Mouse (Mus musculus) retina, postnatal 1 day (tissue): Measurements from ENCODE around the gene Gm28048.

Experiments
- DNase-seq: peaks from one replicate; pipeline ENCODE4 v3.0.0-alpha.2; 2012

The Gm28048 gene

DNA sequence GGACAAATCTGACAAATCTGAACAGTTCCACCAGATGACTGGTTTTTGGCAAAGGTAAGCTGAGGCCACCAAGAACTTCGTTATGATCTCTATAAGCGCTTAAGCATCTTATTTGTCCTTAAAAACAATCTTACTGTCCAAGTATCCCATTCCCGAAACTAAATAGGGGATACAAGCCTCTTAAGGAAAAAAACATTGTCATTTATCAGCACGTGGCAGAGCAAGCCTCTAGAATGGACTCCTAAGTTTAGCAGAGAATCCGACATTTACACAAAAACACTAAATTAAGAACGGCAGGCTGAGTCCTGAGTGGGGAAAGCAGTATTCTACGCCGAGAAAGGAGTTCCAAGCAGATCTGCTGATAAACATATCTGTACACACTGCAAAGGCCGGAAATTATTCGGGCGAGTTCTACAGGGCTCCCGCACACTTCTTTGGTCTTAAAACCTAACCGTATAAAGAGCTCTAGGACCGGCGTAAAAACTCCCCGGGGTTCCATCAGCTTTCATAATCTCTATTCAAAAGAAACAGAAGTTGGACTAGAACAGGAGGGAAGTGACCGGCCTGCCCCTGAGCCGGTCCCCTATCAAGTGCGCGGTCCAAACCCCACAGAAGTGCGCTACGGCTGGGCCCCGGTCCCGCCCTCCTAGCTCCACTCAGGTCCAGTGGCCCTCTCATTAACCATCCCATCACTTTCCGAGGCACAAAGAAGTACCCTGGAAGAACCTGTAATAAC lies 124.0 kb downstream of the Gm28048 start:
- peak; percentile 19 for DNase-seq

DNA sequence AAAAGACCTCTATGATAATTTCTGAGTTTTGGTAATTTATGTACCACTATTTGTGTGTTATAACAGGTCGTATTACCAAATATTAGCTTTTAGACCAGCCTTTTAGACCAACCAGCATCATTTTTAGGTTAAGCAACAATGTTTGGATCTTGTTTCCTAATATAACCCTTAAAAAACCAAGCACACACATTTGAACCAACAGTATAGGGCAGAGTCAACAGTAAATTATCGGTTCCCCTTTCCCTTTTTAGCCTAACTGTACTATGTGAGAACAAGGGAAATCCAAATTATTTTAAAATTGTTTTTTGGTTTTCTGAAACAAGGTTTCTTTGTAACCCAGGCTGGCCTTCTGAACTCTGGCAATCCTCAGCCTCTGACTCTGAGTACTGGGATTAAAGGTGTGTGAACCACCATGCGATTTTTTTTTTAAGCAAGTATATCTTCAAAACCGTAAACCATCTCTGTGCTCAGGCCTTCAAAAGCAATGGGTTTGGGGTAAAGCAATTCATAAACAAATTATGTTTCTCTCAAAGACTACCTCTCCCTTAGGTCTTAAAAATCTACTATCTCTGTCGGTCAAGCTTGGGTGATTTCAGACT lies 124.7 kb downstream of the Gm28048 start:
- no peak for DNase-seq

DNA sequence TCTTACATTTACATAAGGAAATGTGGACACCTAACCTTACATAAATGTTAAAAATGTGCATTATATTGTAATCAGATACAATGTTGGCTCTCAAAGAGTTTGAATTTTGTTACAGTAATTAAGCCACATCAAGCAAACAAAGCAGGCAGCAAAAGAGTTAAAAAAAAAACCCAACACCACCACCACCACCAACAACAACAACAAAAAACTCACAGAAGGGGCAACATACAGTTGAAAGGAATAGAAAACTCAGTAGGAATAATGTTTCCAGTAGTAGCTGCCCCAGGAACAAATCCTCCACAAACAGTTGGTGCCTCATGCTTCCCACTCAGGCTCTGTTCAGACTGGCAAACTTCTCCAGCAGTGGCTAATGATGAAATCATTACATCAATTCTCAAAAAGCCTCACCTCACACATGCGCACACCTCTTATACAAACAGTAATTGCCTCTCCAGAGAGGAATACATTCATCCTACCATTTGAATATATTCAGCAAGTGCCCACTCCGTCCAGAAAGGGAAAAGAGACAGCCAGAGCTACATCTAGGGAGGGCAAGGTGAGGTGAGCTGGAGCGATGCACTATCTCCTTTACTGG lies 125.4 kb downstream of the Gm28048 start:
- no peak for DNase-seq

DNA sequence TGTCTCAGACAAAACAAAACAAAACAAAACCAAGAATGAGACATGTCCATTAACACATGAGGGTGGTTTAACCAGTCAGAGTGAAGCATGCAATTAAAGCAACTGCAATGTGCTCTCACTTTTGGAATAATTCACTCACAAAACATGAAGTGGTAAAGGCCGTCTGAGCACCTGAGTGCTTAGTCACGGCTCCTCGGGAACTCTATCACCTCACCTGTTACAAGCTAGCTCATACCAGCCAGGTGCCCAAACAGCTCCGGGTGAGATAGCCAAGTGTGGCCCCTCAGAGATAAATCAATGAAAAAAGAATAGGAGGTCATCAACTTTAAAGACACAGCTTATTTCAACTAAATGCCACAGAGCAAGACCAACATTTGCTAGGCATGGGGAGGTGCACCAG lies 127.3 kb downstream of the Gm28048 start:
- no peak for DNase-seq

DNA sequence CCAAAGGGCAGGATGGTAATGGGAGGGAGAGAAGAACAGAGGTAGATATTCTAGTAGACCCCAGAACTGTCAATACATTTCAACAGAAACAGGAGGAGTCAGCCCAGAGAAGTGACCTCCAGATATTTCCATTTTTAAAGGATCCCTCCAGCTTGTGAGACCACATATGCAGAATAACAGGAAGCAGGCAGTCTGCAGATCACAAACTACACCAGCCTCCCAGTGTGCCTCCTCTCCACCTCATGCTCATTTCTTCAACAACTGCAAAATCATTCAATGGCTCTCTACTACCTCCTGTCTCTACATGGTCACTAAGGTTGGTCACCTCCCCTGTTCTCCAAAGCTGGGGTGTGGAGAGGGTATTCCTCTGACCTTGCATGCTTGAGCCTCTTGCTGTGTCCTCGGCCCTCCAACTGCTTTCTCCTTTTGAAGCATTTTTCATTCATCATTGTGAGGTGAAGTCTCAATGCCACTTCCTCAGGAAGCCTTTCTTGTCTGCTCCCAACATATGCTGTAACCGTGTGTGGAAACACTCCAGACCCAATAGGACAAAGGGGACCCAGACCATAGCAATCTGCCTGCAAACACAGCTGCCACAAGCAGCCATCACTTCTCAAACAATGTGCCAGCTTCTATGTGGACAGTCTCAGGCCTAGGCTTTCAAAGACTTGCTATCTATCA lies 128.3 kb downstream of the Gm28048 start:
- no peak for DNase-seq

DNA sequence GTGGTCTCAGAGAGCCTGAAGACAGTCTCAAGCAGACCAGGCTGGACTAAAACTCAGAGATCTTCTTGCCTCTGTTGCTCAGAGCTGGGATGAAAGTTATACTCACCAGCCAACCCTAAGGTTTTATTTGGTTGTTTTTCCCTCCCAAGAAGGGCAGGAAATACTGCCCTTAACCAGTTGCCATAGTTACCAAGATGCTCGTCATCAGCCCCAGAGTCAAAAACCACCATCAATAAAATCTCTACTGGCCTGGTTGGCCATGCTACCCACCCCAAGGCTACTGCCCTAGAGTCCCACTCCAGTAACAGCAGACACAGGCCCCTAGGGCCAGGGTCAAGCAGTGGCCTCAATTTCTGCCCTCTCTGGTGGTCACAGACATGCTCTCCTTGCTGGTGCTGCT lies 129.4 kb downstream of the Gm28048 start:
- no peak for DNase-seq

DNA sequence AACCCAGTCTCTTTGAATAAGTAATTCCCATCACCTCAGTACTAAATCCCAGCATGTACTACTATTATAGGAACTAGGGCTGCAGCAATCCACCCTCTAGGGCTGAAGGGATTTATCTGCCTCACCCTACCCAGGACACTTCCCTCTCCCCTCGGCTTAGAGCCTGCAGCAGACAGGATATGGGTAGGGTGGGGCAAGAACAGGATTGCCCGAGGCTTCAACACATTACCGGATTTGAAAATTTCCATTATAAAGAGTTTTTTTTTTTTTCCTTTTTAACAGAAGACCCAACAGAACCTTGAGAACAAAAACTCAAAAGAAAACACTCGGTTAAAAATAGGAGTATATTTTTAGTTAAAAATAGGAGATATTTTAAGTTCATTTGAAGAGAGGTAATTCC lies 130.5 kb downstream of the Gm28048 start:
- DNase-seq, result no peak

DNA sequence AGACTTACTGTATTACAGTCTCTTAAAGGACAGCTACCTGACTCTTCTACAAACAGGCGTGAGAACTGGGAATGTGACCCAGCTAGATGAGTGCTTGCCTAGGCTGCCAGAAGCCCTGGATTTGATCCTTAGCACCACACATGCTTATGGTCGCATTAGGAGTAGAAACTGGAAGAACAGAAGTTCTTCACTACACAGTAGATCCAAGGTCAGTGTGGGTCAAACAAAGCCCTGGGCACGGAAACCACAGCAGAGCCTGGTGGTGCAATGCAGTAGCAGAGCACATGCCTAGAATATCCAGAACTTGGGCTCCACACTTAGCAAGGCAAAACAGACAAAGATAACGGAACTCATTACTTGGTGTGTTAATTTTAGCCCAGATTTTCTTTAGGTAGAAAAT lies 131.8 kb downstream of the Gm28048 start:
- DNase-seq, result no peak

DNA sequence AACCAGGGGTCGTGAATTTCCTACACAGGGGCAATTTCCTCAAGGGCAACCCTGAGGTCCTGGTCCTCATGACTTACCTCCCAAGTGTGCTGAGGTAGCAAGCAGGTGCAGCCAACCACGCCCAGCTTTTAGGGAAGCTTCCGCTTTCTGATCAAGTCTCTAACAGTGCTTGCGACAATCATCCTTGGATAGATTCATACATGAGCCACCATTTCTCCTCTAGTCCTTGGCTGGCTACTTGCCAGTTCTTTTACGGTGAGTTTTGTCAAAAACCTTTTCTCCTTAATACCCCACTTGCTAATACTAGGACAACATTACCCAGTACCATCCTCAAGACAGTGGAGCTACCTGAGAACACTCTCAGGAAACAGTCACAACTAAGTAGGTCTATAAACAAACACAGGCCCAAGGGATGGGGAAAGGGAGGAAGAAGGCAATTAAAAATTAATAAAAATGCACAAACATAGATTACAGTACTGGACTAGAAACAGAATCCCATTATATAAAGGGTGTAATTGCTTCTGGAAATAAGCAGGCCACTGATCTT lies 133.2 kb downstream of the Gm28048 start:
- no peak for DNase-seq

DNA sequence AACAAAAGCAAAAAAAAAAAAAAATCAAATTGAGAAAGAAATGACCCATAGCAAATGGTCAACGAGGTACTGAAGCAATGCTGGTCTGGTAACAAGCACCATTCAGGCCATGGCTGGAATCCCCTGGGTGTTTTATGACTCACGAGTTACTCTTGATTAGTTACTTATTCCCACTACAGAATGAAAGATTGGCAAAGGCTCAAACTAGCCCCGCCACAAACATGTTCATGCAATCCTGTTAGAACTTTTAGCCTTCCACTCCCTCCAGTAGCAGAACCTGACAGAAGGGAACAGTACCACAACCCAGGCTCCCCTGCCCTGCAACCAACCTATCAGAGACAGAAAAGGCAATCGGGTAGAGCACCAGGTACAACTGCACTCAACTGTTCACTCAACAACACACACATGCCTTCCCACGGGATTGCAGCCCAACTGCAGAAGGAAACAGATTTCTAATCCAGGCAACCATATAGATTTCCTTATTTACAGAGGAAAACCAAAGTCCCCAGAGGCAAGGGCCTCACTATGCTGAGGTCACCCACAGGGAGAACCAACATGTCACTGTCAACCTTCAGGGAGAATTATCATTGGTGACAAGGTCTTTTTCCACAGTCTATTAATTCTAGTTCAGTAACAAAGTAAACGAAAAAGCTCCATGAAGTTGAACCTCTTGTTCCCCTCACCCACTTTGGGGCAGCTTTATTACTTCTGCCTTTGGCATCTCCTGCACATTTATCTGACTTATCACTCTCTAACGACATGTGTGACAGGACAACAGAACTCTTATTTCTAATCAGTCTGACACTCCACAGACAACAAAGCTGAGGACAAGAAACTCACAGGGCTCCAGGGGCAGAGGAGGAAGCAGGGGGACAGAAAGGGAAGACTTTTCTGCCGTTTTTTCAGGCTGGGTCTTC lies 133.9 kb downstream of the Gm28048 start:
- DNase-seq, result no peak

DNA sequence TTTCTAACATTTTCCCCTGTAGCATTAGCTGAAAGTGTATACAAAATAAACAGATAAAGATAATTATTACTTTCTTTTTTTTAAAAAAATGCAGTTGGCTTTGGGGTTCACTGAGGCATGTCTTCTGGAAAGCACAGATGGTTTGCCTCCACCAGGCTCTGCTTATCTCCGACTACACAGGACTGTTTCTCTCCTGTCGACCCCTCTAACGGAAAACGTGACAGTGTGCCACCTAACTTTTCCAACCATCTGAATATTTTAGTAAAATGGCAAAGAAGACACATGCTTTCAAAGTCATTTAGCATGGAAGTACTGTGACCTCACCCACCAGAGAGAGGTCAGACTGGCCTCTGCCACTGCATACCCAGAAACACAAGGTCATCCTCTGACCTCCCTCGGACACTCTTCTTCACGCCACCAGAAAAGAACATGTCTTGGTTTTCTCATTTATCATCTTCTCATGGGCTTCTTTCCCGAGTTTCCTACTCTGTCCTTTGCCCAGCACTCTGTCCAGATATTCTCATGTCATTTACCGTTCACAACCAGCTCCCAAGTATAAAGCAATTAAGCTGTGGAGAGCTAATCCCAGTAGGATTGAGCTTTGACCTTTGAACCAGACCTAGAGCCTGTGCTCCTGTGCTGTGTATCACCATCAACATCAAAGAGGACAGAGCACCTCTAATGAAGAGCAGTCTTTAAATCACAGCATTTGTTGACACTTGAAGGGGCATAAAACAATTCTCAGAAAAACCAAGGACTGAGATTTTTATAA lies 134.7 kb downstream of the Gm28048 start:
- no peak for DNase-seq

DNA sequence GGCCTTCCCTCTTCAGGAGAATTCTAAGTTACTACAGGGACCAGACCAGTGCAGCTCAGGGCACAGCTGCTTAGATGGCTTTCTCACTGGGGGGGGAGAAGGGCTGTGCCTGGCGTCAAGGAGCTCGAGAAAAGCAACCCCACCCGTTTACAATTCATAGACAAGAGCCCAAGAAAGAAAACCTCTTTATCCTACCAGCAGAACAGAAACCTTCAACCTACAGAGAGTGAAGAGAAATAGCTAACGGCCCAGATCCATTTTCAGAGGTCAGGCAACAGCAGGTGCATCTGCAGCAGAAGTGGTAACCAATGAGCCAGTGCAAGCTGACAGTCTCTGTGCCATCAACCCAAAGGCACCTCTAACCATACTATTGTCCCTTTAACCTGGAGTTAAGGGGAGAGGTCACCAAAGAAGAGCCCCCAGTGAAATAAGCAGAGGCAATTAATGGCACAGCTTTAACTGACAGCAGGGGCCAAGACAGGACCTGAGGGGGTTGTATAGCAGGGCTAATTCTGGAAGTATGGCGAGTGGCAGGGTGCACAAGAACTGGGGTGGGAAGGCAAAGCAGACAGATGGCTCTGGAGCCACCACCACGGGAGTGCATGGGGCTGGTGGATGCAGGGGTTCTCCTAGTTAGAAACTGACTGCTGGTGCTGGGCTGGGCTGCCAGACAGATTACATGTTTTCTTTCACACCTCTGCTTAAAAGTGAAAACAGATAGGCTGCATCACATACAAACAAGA lies 135.6 kb downstream of the Gm28048 start:
- DNase-seq, result no peak

DNA sequence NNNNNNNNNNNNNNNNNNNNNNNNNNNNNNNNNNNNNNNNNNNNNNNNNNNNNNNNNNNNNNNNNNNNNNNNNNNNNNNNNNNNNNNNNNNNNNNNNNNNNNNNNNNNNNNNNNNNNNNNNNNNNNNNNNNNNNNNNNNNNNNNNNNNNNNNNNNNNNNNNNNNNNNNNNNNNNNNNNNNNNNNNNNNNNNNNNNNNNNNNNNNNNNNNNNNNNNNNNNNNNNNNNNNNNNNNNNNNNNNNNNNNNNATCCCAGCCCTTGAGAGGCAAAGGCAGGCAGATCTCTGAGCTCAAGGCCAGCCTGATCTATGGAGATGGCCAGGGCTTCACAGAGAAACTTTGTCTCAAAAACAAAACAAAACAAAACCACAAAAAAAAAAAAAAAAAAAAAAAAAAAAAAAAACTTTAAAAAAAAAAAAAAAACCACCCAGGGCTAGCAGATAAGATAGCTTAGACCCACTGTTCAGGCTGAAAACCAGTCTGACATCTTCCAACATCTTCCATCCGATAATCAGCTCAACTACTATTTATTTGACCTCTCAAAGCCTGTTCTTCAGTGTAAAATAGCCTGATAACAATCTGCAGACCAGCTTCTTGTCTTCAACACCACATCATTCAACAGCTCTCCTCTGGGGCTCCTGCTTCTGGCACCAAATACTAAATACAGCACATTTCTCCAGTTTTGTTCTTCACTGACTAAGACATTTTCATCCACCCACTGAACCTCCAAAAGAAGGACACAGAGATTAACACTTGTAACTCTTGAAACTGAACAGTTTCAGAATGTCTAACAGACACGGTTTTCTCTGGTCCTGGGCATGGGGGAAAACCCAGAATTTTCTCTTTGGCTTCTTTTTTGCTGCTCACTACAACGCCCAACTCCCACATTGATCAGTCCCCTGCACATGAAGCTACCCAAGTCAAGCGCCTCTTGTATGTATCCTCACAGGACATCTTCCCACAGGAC lies 136.9 kb downstream of the Gm28048 start:
- no peak for DNase-seq

DNA sequence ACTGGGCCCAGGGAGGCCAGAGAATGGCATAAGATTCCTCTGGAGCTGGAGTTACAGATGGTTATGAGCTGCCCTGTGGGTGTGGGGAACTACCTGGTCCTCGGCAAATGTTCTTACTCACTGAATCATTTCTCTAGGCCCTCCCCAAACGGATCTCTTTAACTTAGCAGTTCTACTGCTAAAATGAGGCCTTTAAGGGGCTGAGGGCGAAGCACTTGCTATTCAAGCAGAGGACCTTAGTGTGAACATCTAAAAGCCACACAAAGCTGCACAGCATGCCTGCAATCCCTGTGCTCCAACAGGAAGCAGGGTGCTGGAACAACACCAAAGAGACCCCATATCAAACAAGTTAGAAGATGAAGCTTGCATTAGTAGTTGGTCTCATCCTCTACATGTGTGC lies 142.4 kb downstream of the Gm28048 start:
- DNase-seq, result no peak

DNA sequence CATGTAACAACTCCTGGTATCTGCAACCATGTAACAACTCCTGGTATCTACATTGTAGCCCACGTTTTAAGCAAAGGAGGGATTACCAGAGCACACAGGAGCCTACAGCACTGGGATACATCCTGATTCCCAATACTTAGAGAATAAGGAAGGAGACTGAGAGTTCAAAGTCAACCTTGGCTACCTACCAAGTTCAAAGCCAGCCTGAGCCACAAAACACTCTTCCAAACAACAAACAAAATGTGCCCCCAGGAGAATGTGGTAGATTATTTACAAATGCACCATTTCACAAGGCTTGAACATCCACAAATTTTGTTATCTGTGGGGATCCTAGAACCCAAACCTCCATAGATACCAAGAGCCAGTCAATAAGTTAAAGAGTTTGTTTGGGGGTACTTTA lies 143.5 kb downstream of the Gm28048 start:
- no peak for DNase-seq

DNA sequence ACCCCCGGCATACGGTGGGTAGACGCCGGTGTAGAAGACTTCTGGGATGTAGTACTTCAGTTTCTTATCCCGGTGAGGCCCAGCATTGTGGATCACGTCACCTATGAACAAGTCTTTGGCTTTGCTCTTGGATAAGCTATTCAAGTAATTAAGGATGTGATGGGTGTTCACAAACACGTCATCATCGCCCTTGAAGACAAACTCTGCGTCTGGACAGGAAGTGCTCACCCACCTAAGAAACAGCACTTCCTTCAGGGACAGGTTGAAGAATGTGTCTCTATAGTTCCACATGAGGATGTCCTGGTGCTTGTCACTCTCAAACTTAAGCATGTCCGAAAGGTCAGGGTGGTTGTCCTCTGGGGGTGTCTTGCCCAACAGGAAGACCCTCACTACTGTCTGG lies 145.6 kb downstream of the Gm28048 start:
- no peak for DNase-seq

DNA sequence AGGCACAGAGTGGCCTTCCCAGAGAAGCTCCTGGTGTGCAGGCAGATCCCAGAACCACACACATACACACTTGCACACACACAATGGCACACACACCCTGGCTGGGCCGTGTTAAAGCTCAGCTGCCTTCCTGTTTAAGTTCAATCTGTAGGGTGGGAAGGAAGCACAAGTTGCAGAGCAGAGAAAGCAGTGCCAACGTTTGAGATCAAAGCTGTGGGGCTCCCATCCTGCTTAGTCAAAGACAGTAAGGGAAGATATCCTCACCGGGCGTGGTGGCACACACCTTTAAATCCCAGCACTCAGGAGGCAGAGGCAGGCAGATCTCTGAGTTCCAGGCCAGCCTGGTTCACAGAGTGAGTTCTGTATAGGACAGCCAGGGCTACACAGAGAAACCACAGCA lies 149.3 kb downstream of the Gm28048 start:
- no peak for DNase-seq

DNA sequence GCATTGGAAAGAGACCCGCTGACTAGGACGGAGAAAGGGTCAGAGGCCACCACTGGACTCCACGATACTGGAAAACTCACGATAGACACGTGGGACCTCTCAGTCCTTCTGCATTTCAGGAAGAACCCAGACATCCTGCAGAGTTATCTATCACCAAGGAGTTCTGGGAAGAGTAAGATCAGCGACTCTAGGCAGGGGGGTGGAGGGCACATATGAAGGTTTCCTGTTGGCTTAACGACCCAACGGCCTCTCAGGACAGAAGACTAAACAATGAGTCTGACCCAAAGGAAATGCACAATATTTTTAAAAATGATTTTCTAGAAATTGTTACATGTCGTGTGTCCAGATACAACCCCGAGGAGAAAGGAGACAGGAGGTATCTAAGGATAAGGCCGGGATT lies 150.0 kb downstream of the Gm28048 start:
- no peak for DNase-seq

DNA sequence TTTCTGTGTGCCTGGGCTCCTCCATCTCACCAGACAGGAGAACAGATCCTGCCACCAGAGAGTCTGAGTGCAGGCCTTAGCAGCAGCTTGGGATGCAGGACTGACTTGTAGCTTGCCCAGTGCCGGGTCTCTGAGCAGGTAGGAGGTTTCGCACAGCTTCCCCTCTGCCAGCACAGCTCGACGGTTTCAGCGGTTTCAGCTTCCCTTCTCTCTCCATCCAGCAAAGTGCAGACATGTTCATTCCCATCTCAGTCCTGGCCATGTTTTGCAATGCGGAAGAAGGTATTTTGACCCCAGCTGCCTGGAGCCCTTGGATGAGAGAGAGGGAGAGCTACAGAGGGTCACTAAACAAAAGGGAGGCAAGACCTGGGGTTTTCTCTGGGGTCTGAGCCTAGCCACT lies 151.2 kb downstream of the Gm28048 start:
- DNase-seq, result no peak

DNA sequence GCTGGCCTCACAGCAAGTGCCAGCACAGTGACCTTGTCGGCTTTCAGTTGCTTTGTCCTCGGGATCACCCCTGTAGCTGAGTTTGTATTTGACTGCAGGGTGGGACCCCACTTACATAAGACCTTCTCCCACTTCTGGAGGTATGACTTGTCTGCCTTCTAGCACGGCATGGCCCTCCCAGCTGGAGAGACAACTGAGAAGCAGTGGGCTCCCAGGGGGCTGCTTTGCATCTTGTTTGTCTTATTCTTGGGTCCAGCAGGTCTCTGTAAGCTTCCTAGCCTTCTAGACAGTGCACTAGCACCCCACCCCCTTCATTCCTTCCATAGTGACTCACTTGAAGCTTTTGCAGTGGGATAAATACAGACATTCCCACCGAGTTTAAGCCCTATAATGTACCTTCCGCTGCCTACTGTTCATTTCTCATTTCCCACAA lies 151.7 kb downstream of the Gm28048 start:
- DNase-seq, result no peak
